Mouse (Mus musculus) yolk sac, embryonic 10.5 days (tissue): ENCODE data around the gene Gsk3a.
"Not testable (repeated sequence)": the region's sequence is repeated elsewhere in the genome, so short reads cannot be mapped to it uniquely, and the experiment has no call there.

ENCODE experiments used
- DNase-seq: peaks from one replicate; pipeline ENCODE4 v3.0.0-alpha.2; 2017; ENCODE audit warnings: low spot score

Gene Gsk3a

DNA sequence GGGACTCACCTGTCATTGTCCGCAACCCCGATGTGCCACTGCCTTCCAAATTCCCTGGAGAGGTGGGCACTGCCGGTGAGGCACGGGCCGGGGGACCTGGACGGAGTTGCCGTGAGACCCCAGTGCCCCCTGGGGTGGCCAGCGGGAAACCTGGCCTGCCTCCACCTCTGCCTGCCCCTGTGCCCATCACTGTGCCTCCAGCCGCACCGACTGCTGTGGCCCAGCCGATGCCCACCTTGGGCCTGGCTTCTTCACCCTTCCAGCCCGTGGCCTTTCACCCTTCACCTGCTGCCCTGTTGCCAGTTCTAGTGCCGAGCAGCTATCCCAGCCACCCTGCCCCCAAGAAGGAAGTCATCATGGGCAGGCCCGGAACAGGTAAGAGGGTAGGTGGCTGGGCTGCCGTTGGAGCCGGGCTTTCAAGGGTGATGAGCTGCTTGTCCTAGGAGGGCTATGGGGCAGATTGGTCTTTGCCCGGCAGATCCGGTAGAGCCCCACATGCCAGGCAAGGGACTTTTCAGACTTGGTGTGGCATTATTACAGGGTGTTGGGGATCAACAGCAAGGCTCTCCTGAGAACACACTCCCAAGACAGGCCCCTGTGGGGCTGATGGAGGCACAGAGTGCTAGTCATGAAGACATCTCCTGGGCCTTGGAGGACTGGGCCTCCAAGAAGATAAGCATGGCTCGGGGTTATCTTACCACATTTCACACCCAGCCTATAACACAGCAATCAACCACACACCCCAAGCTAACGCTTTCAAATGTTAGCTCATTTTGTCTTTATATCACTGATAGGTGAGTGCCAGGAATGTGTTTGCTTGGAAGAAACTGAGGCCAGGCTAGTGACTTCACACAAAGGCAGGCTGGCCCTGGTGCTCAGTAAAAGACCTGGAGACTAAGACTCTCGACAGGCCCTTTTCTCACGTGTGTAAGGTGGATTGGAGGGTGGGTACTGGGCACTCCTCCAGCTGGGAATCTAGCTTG, 35.9 kb upstream of the Gsk3a start:
- no peak for DNase-seq

DNA sequence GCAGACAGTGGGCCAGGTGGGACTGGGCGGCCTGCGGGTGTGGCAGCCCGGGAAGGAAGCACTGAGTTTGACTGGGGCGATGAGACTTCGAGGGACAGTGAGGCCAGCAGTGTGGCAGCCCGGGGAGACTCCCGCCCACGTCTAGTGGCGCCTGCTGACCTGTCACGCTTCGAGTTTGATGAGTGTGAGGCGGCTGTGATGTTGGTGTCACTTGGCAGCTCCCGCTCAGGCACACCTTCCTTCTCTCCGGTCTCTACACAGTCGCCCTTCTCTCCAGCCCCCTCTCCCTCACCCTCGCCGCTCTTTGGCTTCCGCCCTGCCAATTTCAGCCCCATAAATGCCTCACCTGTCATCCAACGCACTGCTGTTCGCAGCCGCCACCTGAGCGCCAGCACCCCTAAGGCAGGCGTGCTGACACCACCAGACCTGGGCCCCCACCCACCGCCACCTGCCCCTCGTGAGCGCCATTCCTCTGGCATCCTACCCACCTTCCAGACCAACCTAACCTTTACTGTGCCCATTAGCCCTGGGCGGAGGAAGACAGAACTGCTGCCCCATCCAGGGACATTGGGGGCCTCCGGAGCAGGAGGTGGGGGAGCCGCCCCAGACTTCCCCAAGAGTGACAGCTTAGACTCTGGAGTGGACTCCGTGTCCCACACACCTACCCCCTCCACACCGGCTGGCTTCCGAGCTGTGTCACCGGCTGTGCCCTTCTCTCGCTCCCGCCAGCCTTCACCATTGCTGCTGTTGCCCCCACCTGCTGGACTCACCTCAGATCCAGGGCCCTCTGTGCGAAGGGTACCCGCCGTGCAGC, 35.0 kb upstream of the Gsk3a start:
- no peak for DNase-seq

DNA sequence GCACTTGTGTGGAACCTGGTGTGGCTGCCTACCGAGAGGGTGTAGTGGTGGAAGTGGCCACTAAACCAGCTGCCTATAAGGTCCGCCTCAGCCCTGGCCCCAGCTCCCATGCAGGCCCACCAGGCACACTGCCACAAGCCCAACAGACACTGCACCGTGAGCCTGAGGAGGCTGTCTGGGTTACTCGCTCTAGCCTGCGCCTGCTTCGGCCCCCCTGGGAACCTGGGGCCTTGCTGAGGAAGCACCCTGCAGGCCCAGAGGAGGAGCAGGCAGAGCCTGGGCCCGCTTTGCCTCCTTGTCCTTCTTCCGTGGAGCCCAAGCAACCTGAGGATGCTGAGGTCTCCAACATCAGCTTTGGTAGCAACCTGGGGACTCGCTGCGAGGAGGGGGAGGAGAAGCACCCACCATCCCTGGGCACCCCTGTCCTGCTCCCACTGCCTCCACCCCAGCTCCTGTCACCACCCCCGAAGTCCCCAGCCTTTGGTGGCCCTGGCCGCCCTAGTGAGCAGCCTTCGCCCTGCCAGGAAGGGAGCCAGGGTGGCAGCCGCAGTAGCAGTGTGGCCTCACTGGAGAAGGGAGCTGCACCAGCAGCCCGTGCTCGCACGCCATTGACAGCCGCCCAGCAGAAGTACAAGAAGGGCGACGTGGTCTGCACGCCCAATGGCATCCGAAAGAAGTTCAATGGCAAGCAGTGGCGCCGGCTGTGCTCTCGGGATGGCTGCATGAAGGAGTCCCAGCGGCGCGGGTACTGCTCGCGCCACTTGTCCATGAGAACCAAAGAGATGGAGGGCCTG, 34.2 kb upstream of the Gsk3a start:
- DNase-seq = no peak

DNA sequence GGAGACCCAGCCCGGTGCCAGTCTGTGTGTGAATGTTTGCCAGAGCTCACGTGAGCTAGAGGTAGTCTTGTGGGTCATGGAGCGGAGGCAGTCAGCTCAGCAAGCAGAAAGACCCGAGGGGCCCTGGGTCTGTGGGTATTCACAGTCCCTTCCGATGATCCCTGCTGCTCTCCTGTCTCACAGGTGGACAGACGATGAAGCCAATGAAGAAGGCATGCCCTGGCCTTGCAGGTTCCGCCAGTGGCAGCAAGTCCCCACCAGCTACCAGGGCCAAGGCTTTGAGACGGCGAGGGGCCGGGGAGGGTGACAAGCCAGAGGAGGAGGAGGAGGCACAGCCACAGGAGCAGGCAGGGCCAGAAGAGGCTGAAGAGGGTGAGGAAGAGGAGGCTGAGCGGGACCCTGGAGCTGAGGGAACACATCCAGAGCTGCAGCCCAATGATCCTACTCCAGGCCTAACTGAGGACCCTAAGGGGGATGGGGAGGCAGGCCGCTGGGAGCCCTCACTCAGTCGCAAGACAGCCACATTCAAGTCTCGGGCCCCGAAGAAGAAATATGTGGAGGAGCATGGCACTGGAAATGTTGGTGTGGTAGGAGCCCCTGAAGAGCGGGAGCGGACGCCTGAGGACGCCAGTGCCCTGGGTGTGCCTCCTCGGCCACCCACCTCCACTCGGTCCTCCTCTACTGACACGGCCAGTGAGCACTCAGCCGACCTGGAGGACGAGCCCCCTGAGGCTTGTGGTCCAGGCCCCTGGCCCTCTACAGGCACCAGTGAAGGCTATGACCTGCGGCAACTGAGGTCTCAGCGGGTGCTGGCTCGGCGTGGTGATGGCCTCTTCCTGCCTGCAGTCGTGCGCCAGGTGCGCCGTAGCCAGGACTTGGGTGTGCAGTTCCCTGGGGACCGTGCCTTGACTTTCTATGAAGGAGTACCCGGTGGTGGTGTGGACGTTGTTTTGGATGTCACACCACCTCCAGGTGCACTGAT, 33.3 kb upstream of the Gsk3a start:
- DNase-seq = no peak

DNA sequence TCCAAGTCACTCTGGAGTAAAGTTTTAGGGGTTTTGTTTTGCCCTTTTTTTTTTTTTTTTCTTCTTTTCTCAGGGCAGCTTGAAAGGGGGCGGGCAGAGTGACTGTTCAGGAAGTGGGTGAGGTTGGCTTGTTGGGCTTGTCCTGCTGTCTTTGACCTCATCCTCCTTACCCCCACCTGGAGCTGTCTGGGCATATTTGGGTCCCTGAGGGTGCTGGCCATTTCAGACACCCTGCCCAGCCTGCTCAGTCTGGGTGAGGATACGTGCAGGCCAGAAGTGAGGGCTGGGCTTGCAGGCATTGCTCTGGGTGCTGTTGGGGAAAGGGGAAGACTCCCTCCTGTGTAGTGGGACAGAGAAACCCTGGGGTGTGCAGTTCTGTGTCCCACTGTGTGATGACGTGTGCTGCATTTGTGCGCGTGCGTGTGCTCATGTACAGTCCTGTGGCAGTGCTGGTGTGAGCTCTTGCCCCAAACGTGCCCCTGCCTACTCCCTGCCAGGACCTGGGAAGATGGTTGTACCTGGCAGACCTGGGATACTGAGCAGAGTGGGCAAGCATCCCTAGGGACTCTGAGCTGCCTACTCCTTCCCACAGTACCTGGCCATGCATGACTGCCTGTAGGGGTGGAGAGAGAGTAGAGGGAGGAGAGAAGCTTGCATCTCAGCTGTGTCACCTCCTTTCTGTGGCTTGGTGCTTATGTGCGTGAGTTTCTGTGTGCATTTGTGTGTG, 32.1 kb upstream of the Gsk3a start:
- no peak for DNase-seq

DNA sequence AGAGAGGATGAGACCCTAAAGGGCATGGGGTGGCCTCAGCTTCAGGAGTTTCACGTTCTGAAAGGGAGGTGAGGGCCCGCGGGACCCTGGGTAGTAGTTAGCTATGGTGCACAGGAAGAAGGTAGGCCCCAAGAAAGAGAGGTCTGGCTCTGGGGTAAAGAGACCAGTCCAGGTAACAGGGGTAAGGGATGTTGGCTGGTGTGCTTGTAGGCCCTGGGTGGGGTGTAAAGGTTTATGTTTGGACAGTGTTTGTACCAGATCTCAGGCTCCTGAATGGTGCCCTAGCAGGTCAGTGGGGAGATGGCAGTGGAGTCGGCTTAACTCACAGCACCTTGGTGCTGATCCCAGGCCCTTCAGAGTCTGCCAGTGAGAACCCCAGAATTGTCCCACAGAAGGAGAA, 31.4 kb upstream of the Gsk3a start:
- no peak for DNase-seq

DNA sequence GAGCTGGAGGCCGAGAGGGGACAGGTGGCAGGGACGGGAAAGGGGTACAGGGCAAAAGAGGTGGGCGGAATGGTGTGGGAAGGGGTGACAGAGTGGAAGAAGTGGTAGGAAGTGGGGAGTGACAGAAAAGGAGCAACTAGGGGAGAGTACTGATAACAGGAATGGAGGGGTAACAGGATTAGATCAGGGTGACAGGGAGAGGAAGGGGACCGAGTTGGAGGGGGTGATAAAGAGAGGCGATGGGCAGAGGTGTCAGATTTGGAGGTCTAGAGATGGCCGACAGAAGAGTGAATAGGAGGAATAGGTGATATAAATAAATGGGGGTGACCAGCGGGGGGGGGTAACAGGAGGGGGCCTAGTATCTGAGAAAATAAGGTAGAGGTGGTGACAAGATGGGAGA, 30.9 kb upstream of the Gsk3a start:
- no peak for DNase-seq

DNA sequence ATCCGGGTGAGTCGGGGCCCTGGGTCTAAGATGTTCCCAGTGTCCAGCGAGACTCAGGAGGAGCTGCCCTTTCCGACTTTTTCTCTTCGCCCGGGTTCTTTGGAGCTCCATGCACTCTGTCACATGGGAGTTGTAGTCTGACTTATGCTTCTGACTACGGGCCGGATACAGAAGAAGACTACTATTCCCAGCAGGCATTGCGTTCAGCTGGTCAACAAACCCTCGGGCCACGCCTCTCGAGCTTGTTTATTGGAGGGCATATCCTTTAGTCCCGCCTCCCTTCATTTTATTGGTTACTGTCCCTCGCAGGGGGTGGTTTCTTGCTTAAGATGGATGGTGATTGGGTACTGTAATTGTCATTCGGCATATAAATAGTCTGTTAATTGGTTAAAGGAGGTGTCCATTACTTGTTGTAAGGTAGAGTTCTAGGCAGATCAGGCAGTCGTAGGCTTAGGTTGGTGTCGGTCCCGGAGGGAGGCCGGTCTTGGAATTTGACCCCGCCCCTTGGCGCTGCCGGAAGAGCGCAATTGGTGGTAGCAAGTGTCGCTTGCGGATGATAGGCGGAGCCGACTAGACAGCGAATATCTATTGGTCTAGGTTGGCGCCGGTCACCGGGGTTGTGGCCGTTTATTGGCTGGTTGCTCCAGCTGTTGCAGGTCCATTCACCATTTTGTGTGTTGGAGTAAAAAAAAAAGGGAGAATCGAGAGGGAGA, 30.3 kb upstream of the Gsk3a start:
- DNase-seq = peak; percentile 100

DNA sequence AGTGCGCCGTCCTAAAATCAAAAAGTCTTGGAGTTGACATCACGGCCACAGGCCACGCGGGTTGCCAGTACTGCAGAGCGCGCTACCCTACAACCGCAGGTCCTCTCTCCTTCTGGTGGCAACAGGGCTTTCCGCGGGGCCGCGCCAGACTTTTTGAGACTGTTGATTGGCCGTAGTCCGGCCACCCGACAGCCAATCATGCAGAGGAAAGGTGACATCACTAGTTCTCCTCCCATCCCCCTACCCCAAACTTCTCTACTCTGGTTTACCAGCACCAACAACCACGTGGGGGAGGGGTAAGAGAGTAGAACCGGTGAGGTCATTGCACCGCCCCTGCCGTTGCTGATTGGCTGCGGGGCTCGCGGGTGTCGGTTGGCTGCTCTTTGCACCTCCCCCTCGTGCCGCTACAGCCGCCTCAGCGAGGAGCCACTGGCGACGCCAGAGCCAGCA, 29.7 kb upstream of the Gsk3a start, which contains the start of gene Cic:
Cic (plus strand) TSS at position 404 of the 450 bp plus-strand sequence.
- DNase-seq = peak; percentile 100

DNA sequence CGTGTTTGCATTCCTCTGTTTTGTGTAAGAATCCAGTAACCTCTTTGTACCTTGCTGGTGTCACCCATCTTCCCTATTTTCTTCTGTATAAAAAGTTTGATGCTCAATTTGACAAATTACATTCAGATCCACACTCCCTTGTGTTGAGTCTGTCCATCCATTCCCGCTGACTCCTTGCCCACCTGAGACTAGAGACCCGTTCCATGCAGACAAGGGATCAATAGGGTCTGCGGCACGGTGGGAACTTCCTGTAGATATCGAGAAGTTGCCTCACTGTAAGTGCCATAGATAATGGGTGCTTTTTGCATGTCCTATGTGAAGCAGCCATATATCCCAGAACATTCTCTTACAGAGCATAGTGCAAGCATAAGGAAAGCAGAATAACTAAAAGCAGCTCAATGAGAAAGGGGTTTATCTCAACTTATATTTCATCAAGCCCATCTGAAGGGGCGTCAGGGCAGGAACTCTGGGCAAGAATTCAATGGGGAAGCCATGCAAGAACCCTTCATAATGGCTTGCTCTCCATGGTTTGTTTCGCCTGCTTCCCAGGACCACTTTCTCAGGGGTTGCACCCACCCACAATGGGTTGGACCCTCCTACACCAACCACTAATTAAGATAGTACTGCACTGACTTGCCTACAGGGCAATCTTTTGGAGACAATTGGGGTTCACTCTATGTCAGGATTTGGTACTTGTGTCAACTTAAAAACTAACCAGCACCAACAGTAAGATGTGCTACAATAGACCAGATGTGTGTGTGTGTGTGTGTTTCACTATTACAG, 28.7 kb upstream of the Gsk3a start:
- no peak for DNase-seq

DNA sequence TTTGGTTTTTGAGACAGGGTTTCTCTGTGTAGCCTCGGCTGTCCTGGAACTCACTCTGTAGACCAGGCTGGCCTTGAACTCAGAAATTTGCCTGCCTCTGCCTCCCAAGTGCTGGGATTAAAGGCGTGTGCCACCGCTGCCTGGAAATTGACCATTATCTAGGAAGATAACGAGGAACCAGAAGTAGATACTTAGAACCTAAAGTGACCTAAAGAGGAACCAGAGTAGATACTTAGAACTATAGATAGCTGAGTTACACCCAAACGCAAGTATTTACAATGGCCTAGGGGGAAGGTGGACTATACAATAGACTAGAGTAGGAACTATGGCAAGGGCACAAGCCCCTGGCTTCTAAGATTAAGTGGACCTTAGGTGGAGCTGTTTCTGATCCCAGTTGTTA, 28.1 kb upstream of the Gsk3a start:
- DNase-seq = not testable (repeated sequence)

DNA sequence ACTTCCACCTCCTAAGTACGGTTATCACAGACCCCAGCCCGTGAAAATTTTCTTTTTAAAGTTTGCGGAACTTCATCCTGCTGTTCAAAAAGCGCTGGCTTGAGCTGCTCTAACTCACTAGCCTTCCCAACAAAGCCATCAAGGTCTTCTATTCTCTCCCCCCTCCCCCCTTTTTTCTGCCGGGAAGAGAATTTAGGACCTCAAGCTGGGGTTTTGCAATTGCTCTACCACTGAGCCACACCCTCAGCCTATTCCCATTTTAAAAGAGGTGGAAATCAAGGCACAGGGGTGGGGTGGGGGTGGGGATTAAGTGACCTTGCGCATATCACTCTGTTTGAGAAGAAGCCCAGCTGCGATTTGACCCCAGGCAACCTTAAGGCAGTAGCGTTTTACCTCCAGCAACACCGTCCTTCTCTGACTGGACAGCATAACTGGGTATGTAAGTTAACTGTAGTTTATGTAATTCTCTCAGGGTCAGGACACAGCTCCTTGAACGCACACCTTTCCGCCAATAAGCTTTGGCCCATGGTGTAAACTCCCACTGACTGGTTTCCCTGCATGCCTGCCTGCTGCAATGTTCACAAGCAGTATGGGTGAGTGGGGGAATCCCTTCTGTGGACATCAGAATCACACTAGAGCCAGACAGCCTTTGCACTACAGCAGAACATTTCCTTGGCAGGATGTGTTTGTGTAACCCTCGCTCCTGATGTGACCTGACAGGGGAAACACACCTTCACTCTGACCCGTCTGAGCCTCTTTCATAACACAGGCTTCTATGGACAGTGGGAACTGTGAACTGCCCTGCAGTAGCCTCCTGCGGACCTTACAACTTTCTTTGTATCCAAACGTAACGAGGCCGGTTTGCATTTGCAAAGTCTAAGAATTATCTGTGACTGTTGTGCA, 26.6 kb upstream of the Gsk3a start:
- no peak for DNase-seq

DNA sequence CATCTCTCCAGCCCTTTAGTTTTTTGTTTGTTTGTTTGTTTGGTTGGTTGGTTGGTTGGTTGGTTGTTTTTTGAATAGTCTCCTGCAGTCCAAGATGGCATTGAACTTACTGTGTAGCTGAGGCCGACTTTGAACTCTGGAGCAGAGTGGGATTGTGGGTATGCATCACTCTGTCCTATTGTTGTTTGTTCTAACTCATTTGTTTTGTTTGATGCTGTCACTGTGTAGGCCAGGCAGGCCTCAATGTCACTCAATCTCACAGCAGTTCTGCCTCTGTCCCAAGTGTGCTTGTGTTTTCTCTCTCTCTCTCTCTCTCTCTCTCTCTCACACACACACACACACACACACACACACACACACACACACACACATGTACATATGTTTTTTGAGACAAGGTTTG, 24.2 kb upstream of the Gsk3a start:
- DNase-seq = no peak

DNA sequence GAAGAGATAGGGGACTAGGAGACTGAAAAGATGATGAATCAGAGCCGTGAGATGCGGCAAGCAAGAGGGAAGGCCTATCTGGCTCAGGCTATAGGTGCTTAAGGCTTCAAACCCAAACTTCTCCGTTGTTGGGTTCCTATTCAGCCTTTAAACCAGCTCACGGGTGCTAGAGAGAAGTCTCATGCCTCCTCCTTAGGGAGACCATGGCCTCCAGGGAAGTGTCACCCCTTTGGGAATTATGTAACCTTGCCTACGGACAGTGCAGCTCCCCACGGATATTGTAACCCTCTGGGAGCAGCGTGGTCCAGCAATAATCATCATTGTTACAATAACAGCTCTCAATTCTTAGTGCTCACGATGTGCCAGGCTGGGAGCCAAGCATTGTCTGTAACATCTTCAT, 14.2 kb upstream of the Gsk3a start:
- no peak for DNase-seq

DNA sequence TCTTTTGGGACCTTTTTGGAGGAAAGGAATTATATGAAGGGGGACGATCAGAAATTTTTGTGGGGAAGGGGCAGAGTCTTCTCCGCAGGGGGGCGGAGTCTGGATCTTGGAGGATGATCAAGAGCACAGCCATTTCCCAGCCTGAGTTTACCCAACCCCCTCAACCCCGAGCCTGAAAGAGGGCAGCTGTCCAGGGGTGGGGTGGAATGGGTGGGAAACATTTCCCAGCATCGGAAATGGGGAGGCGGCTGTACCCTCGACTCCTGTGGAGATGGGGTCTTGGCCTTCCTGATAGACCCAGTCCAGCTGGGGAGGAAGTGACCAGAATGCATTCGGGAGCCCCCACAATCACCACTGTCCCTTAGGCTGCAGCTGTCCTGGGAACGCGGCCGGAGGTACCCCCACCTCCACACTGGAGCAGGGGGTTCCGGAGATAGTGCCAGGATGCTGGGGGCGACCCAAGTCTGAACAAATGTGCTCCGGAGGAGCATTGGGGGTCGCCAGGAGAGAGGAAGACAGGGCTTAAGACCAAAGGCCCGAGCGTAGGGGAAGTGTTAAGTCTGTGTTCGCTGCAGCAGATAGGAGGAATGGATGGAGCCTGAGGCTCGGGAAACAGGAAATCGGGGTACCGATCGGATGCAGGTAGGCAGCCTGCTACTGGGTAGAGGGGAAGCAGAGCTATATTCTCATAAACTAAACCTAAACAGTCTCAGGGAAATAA, 13.6 kb upstream of the Gsk3a start:
- DNase-seq = no peak

DNA sequence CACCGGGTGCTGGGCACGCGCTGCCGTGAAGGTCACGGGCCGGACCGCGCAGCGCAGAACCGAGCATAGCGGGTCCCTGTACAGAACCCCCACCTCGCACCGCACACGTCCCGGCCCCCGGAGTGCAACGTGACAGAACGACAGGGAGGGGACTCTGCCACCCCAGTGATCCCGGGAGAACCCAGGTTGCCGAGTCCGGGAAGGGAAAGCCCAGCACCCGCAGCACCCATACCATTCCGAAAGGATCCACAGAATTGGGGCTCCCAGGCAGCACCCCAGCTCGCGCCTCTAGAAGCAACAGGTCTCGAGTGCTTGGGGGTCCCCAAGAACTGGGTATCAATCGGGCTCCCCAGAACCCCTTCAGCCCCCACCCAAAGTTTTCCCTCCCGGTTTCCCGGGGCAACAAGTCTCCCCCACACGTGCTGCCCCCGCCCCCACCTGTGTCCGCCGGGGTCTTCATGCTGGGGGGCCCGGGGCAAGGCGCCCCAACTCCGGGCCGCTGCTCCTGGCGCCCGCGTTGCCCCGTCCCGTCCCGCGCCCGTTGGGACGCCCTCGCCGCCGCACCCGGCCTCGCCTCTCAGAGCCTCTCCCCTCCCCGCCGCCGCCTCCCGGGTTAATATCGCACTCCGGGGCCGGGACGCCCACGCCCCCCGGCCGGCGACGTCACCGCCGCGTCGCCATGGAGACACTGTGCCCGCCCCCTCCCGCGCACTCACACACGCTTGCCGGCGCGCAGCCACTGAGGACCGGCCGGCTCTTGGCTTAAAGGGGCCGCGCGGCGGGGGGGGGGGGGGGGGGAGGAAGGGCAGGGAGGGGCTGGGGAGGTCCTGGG, 12.7 kb upstream of the Gsk3a start, which contains the start of gene Erf:
Erf (minus strand) TSS at position 621 of the 832 bp plus-strand sequence.
- DNase-seq = peak; percentile 97
